17 mouse cellular contexts compared by ENCODE assay signal in the genomic region with DNA sequence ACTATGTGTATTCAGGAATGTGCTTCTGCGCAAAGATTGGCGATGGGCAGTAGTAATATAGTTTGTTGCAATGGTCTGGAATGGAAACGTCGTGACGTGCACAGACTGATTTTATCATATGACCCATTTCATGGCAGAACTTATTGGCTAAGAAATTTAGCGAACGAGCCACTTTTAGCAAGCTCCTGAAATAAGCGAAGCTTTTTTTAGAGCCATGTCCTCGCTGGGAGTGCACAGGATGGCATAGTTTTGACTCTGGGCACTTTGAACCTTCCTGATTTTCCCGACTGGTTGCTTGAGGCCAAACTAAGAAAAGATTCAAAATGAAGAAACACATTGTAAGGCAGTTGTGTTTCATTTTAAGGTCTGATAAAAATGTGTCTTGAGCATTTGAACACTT. TPM values are rescaled to one million over a fixed set of nuclear protein-coding genes. Genes with fewer than 3 reads are reported as not detected.
DNase-seq lines count a peak whose midpoint lies in the region; ATAC-seq and TF ChIP-seq lines count a peak whose summit lies in the region.
"Had no signal": no experiment of that assay in that cellular context is flagged by ENCODE, and none has a peak within 500 bp of the region (broad histone marks: within the 10 kb centered on the region; RNA-seq: fewer than 3 reads in every experiment).

No protein-coding gene starts in this region.

- no peak for TF ChIP-seq POLR2A in heart, adult 2 months (IDR thresholded peaks at IDR 0.05; ENCODE audit: insufficient read depth, low read depth, low read length)
- no peak for TF ChIP-seq POLR2A in testis, adult 2 months (IDR thresholded peaks at IDR 0.05; ENCODE audit: control insufficient read depth, low read depth, low read length)

- H3K4me1 ChIP-seq in heart, adult 2 months (ENCODE audit: control insufficient read depth, insufficient read depth, low read length) = no peaks in the 10 kb centered on the region
- H3K4me1 ChIP-seq in heart, embryonic 12.5 days (replicated peaks) = no peaks in the 10 kb centered on the region
- H3K4me1 ChIP-seq in kidney, embryonic 16.5 days (ENCODE audit: insufficient read depth, low read length) = no peaks in the 10 kb centered on the region
- peaks cover 5% of the 10 kb centered on the region for H3K4me1 ChIP-seq in testis, adult 2 months (ENCODE audit: control insufficient read depth, insufficient read depth, low read length)
- H3K4me1 ChIP-seq: embryonic facial prominence, embryonic 10.5 days; heart, embryonic 10.5 days; heart, embryonic 15.5 days; hindbrain, embryonic 15.5 days had no signal

- H3K36me3 ChIP-seq in heart, adult 2 months (ENCODE audit: control insufficient read depth, insufficient read depth, low read length) = no peaks in the 10 kb centered on the region
- H3K36me3 ChIP-seq in heart, embryonic 12.5 days = no peaks in the 10 kb centered on the region
- no peaks in the 10 kb centered on the region for H3K36me3 ChIP-seq in kidney, embryonic 16.5 days (ENCODE audit: insufficient read depth, low read length)
- no peaks in the 10 kb centered on the region for H3K36me3 ChIP-seq in testis, adult 2 months (ENCODE audit: control insufficient read depth, insufficient read depth, low read length)
- H3K36me3 ChIP-seq: embryonic facial prominence, embryonic 10.5 days; forebrain, embryonic 15.5 days; heart, embryonic 10.5 days; heart, embryonic 15.5 days; hindbrain, embryonic 15.5 days had no signal

- H3K4me3 ChIP-seq in heart, adult 2 months = no peak overlapping the region
- H3K4me3 ChIP-seq in heart, embryonic 12.5 days = no peak overlapping the region
- H3K4me3 ChIP-seq in kidney, embryonic 16.5 days (ENCODE audit: low read length) = no peak overlapping the region
- peak overlapping the region; percentile 60; the same call in 1 of the 2 replicates for H3K4me3 ChIP-seq in testis, adult 2 months (ENCODE audit: control insufficient read depth, low read depth, low read length)
- H3K4me3 ChIP-seq: embryonic facial prominence, embryonic 10.5 days; forebrain, embryonic 15.5 days; heart, embryonic 10.5 days; heart, embryonic 15.5 days; hindbrain, embryonic 15.5 days had no signal

- no peak for TF ChIP-seq EP300 in heart, adult 2 months (IDR thresholded peaks at IDR 0.05; ENCODE audit: insufficient read depth, low read depth, low read length)

- no peaks in the 10 kb centered on the region for H3K27me3 ChIP-seq in heart, adult 2 months (ENCODE audit: control insufficient read depth, insufficient read depth, low read length)
- H3K27me3 ChIP-seq in heart, embryonic 12.5 days (replicated peaks) = no peaks in the 10 kb centered on the region
- H3K27me3 ChIP-seq in kidney, embryonic 16.5 days (ENCODE audit: insufficient read depth, low read length) = no peaks in the 10 kb centered on the region
- no peaks in the 10 kb centered on the region for H3K27me3 ChIP-seq in testis, adult 2 months (ENCODE audit: control insufficient read depth, insufficient read depth, low read length)
- H3K27me3 ChIP-seq: forebrain, embryonic 15.5 days; heart, embryonic 15.5 days; hindbrain, embryonic 15.5 days had no signal

- no peaks in the 10 kb centered on the region for H3K79me2 ChIP-seq in heart, adult 2 months (replicated peaks; ENCODE audit: control insufficient read depth, insufficient read depth, low read length)

- no peak overlapping the region for H3K9ac ChIP-seq in heart, adult 2 months (ENCODE audit: low read depth, low read length)
- no peak overlapping the region for H3K9ac ChIP-seq in heart, embryonic 12.5 days
- H3K9ac ChIP-seq in kidney, embryonic 16.5 days (replicated peaks; ENCODE audit: low read length) = no peak overlapping the region
- H3K9ac ChIP-seq: forebrain, embryonic 15.5 days; heart, embryonic 15.5 days; hindbrain, embryonic 15.5 days had no signal

- intact Hi-C loops in heart, adult 2 months (cut with DNase I) = no loop called here

- H3K9me3 ChIP-seq in heart, embryonic 12.5 days (replicated peaks) = no peaks in the 10 kb centered on the region
- no peaks in the 10 kb centered on the region for H3K9me3 ChIP-seq in kidney, embryonic 16.5 days (ENCODE audit: low read length)
- H3K9me3 ChIP-seq: embryonic facial prominence, embryonic 10.5 days; forebrain, embryonic 15.5 days; heart, embryonic 10.5 days; heart, embryonic 15.5 days; hindbrain, embryonic 15.5 days had no signal

- H3K27ac ChIP-seq in heart, adult 2 months = peak overlapping the region; percentile 65
- no peak overlapping the region for H3K27ac ChIP-seq in heart, embryonic 12.5 days (ENCODE audit: poor library complexity, severe bottlenecking)
- H3K27ac ChIP-seq in kidney, embryonic 16.5 days (ENCODE audit: low read length) = 0 out of 2 replicates have a peak overlapping the region, but pooled peaks have one; percentile 46
- H3K27ac ChIP-seq in testis, adult 2 months (ENCODE audit: control insufficient read depth, insufficient read depth, low read depth, low read length) = no peak overlapping the region
- H3K27ac ChIP-seq: embryonic facial prominence, embryonic 10.5 days; forebrain, embryonic 15.5 days; heart, embryonic 10.5 days; heart, embryonic 15.5 days; hindbrain, embryonic 15.5 days had no signal

- no peak for DNase-seq in heart, adult 2 months
- DNase-seq in kidney, postnatal 36 days = no peak
- DNase-seq in testis, postnatal 10 days (ENCODE audit: low spot score) = no peak
- no peak for DNase-seq in left cerebral cortex, adult 11 months (ENCODE audit: low spot score)
- DNase-seq: adrenal gland, adult 2 months; adrenal gland, postnatal 25 days; cerebellum, adult 2 months; cerebellum, postnatal 10 days; gastrocnemius, postnatal 14 days had no signal

- WGBS in heart, adult 2 months = 63% methylated on average over 10 of the region's 10 CpGs
- 85% methylated on average over 10 of the region's 10 CpGs for WGBS in heart, embryonic 12.5 days
- WGBS in kidney, embryonic 16.5 days = 84% methylated on average over 10 of the region's 10 CpGs

- no peak overlapping the region for H3K4me2 ChIP-seq in heart, embryonic 12.5 days
- H3K4me2 ChIP-seq in kidney, embryonic 16.5 days (replicated peaks; ENCODE audit: low read depth, low read length) = no peak overlapping the region
- H3K4me2 ChIP-seq: forebrain, embryonic 15.5 days; heart, embryonic 15.5 days; hindbrain, embryonic 15.5 days had no signal

- no peak for TF ChIP-seq CTCF in heart, adult 2 months (IDR thresholded peaks at IDR 0.05)
- TF ChIP-seq CTCF in testis, adult 2 months (IDR thresholded peaks at IDR 0.05; ENCODE audit: control insufficient read depth, insufficient read depth, insufficient replicate concordance, low read depth, low read length) = no peak

- no peak for ATAC-seq in heart, embryonic 12.5 days (ENCODE audit: insufficient number of reproducible peaks, low FRiP score)
- no peak for ATAC-seq in kidney, embryonic 16.5 days (ENCODE audit: low FRiP score, low TSS enrichment)

RNA-seq across cellular contexts. Expression of a gene that starts 25.7 kb away (rescaled TPM):
- 10 to 100 TPM; 43.7 to 59.2 TPM for total RNA-seq in heart, adult 2 months (2021)
- 7.7 and 18.4 TPM in 2 replicates for polyA plus RNA-seq in heart, adult 2 months (2012; rRNA removed)
- polyA plus RNA-seq in heart, embryonic 12.5 days (2016; fragmentation: Nextera tagmentation; extraction: Ambion mirVana) = 16.1 and 17.4 TPM in 2 replicates
- polyA plus RNA-seq in kidney, embryonic 16.5 days (2015; fragmentation: Nextera tagmentation; extraction: Ambion mirVana) = 26.0 and 33.2 TPM in 2 replicates
- polyA plus RNA-seq in testis, adult 2 months (2012; rRNA removed) = 2.1 and 2.8 TPM in 2 replicates

Comparison
In these comparisons a context has a peak if more than half of its experiments do, and no peak if none do; other contexts are left out.
1. H3K27ac ChIP-seq: peak in heart, adult 2 months (single experiment) and kidney, embryonic 16.5 days (single experiment); none in heart, embryonic 12.5 days (single experiment) and testis, adult 2 months (single experiment).